Mouse (Mus musculus) CH12.LX (cell line): ENCODE results near the gene Mettl23. TPM values are rescaled to one million over a fixed set of nuclear protein-coding genes. Genes with fewer than 3 reads are reported as not detected.

ENCODE experiments used
- DNase-seq: peaks from one replicate; pipeline ENCODE4 v3.0.0-alpha.2; 2013; ENCODE audit errors: extremely low read depth
- H3K27ac ChIP-seq: 2 replicates; pipeline ENCODE4 v1.5.1; 2012; ENCODE audit warnings: low read depth, mild to moderate bottlenecking, control low read depth, moderate library complexity; ENCODE audit not compliant: insufficient read depth
- H3K27me3 ChIP-seq: replicated peaks from 2 replicates; pipeline ENCODE3; 2012; ENCODE audit warnings: inconsistent platforms
- H3K36me3 ChIP-seq, 2 experiments: replicated peaks in 1 of 2; 2 replicates each; pipeline versions ENCODE3 to v1.6.1; 2012; ENCODE audit warnings: inconsistent platforms in 1 of 2, low read length in 1 of 2, mild to moderate bottlenecking in 1 of 2, mixed read lengths in 1 of 2, moderate library complexity in 1 of 2; ENCODE audit not compliant: control insufficient read depth in 1 of 2, insufficient read depth in 1 of 2
- H3K4me1 ChIP-seq, 2 experiments: 2 replicates each; pipeline ENCODE4 v1.6.1; 2012; ENCODE audit warnings: inconsistent platforms in 1 of 2, moderate library complexity in 1 of 2; ENCODE audit not compliant: insufficient read depth in 2 of 2, control insufficient read depth in 1 of 2
- H3K4me2 ChIP-seq: 2 replicates; pipeline ENCODE4 v1.6.1; 2012; ENCODE audit warnings: low read depth, mild to moderate bottlenecking, control low read depth; ENCODE audit not compliant: poor library complexity, insufficient read depth, severe bottlenecking
- H3K4me3 ChIP-seq, 3 experiments: fragments of 150-350 bp in 1 of 3; sonication (generic) in 1 of 3; replicated peaks in 1 of 3; 2 replicates each; pipeline versions ENCODE3 to v1.5.1; 2011 to 2012; ENCODE audit warnings: low read depth in 2 of 3, low read length in 2 of 3, mild to moderate bottlenecking in 2 of 3, moderate library complexity in 2 of 3, control low read depth in 1 of 3, improper control_type of control experiment in 1 of 3, inconsistent platforms in 1 of 3, mixed read lengths in 1 of 3; ENCODE audit not compliant: poor library complexity in 1 of 3
- H3K79me2 ChIP-seq: replicated peaks from 2 replicates; pipeline ENCODE4 v1.6.1; 2012; ENCODE audit warnings: mild to moderate bottlenecking, moderate library complexity; ENCODE audit not compliant: control insufficient read depth, poor library complexity, insufficient read depth, severe bottlenecking; ENCODE audit errors: extremely low read depth
- H3K9ac ChIP-seq: 2 replicates; pipeline ENCODE4 v1.6.1; 2012; ENCODE audit warnings: low read depth, mild to moderate bottlenecking, control low read depth, moderate library complexity; ENCODE audit not compliant: insufficient read depth
- H3K9me3 ChIP-seq: replicated peaks from 2 replicates; pipeline ENCODE3; 2012; ENCODE audit warnings: low read length, inconsistent platforms, mixed read lengths
- BHLHE40 ChIP-seq: IDR thresholded peaks from 2 replicates; pipeline ENCODE4 v1.6.1; 2011; ENCODE audit warnings: mild to moderate bottlenecking, low read depth, low read length, improper control_type of control experiment
- CHD1 ChIP-seq: IDR thresholded peaks from 2 replicates; pipeline ENCODE4 v1.6.1; 2012; ENCODE audit warnings: low read depth, low read length, improper control_type of control experiment, inconsistent platforms
- CHD2 ChIP-seq: IDR thresholded peaks from 2 replicates; pipeline ENCODE4 v1.6.1; 2011; ENCODE audit warnings: low read length, improper control_type of control experiment
- CTCF ChIP-seq, 2 experiments: IDR thresholded peaks in 1 of 2; conservative IDR thresholded peaks in 1 of 2; 2 replicates each; pipeline ENCODE4 v1.5.1; 2011 to 2012; ENCODE audit warnings: low read depth in 2 of 2, low read length in 2 of 2, improper control_type of control experiment in 1 of 2, inconsistent platforms in 1 of 2, mild to moderate bottlenecking in 1 of 2, moderate library complexity in 1 of 2
- E2F4 ChIP-seq: IDR thresholded peaks from 2 replicates; pipeline ENCODE4 v1.6.1; 2011; ENCODE audit warnings: low read depth, low read length, improper control_type of control experiment; ENCODE audit not compliant: insufficient replicate concordance
- ELF1 ChIP-seq: IDR thresholded peaks from 2 replicates; pipeline ENCODE4 v1.6.1; 2014; ENCODE audit warnings: low read depth, mild to moderate bottlenecking, inconsistent platforms, low read length, improper control_type of control experiment
- EP300 ChIP-seq: IDR thresholded peaks from 2 replicates; pipeline ENCODE4 v1.6.1; 2011; ENCODE audit warnings: low read length, improper control_type of control experiment
- ETS1 ChIP-seq: conservative IDR thresholded peaks from 2 replicates; pipeline ENCODE4 v1.6.1; 2012; ENCODE audit warnings: low read depth, mild to moderate bottlenecking, inconsistent platforms, low read length, improper control_type of control experiment, moderate library complexity
- GABPA ChIP-seq: IDR thresholded peaks from 2 replicates; pipeline ENCODE4 v1.6.1; 2012; ENCODE audit warnings: low read depth, low read length, improper control_type of control experiment, inconsistent platforms; ENCODE audit not compliant: insufficient replicate concordance
- HCFC1 ChIP-seq: IDR thresholded peaks from 2 replicates; pipeline ENCODE4 v1.6.1; 2012; ENCODE audit warnings: low read depth, mild to moderate bottlenecking, inconsistent platforms, low read length, improper control_type of control experiment
- IRF4 ChIP-seq: IDR thresholded peaks from 2 replicates; pipeline ENCODE4 v1.6.1; 2014; ENCODE audit warnings: low read depth, mild to moderate bottlenecking, inconsistent platforms, low read length, improper control_type of control experiment
- JUN ChIP-seq: IDR thresholded peaks from 2 replicates; pipeline ENCODE4 v1.6.1; 2011; ENCODE audit warnings: low read depth, mild to moderate bottlenecking, low read length, improper control_type of control experiment, moderate library complexity; ENCODE audit not compliant: insufficient read depth
- JUND ChIP-seq: conservative IDR thresholded peaks from 2 replicates; pipeline ENCODE4 v1.6.1; 2011; ENCODE audit warnings: low read depth, low read length, improper control_type of control experiment
- KAT2A ChIP-seq: IDR thresholded peaks from 2 replicates; pipeline ENCODE4 v1.6.1; 2012; ENCODE audit warnings: low read length, improper control_type of control experiment, inconsistent platforms; ENCODE audit not compliant: insufficient replicate concordance
- MAFK ChIP-seq: IDR thresholded peaks from 2 replicates; pipeline ENCODE4 v1.6.1; 2011; ENCODE audit warnings: low read length, improper control_type of control experiment; ENCODE audit not compliant: insufficient replicate concordance
- MAX ChIP-seq: IDR thresholded peaks from 2 replicates; pipeline ENCODE4 v1.6.1; 2011; ENCODE audit warnings: low read length, improper control_type of control experiment
- MAZ ChIP-seq: IDR thresholded peaks from 2 replicates; pipeline ENCODE4 v1.6.1; 2012; ENCODE audit warnings: low read depth, mild to moderate bottlenecking, inconsistent platforms, low read length, improper control_type of control experiment, moderate library complexity
- MEF2A ChIP-seq: IDR thresholded peaks from 2 replicates; pipeline ENCODE4 v1.6.1; 2014; ENCODE audit warnings: low read depth, mild to moderate bottlenecking, inconsistent platforms, low read length, improper control_type of control experiment, borderline replicate concordance
- MXI1 ChIP-seq: IDR thresholded peaks from 2 replicates; pipeline ENCODE4 v1.6.1; 2011; ENCODE audit warnings: mild to moderate bottlenecking, low read depth, low read length, improper control_type of control experiment
- MYC ChIP-seq: IDR thresholded peaks from 2 replicates; pipeline ENCODE4 v1.6.1; 2011; ENCODE audit warnings: low read depth, mild to moderate bottlenecking, improper control_type of control experiment, low read length
- NELFE ChIP-seq: IDR thresholded peaks from 2 replicates; pipeline ENCODE4 v1.6.1; 2011; ENCODE audit warnings: low read depth, low read length, improper control_type of control experiment
- NRF1 ChIP-seq: IDR thresholded peaks from 2 replicates; pipeline ENCODE4 v1.6.1; 2014; ENCODE audit warnings: low read depth, mild to moderate bottlenecking, inconsistent platforms, low read length, improper control_type of control experiment, moderate library complexity
- PAX5 ChIP-seq: IDR thresholded peaks from 2 replicates; pipeline ENCODE4 v1.6.1; 2012; ENCODE audit warnings: low read length, inconsistent platforms, mixed read lengths
- POLR2A ChIP-seq: IDR thresholded peaks from 2 replicates; pipeline ENCODE4 v1.6.1; 2011; ENCODE audit warnings: low read depth, mild to moderate bottlenecking, improper control_type of control experiment, low read length
- POLR2AphosphoS2 ChIP-seq: IDR thresholded peaks from 2 replicates; pipeline ENCODE4 v1.6.1; 2011; ENCODE audit warnings: low read depth, low read length, improper control_type of control experiment
- RAD21 ChIP-seq: IDR thresholded peaks from 2 replicates; pipeline ENCODE4 v1.6.1; 2011; ENCODE audit warnings: low read depth, mild to moderate bottlenecking, low read length, improper control_type of control experiment, moderate library complexity
- RCOR1 ChIP-seq: conservative IDR thresholded peaks from 2 replicates; pipeline ENCODE4 v1.6.1; 2012; ENCODE audit warnings: low read depth, mild to moderate bottlenecking, inconsistent platforms, low read length, improper control_type of control experiment
- SIN3A ChIP-seq: IDR thresholded peaks from 2 replicates; pipeline ENCODE4 v1.6.1; 2012; ENCODE audit warnings: low read length, improper control_type of control experiment, inconsistent platforms
- SMC3 ChIP-seq: IDR thresholded peaks from 2 replicates; pipeline ENCODE4 v1.6.1; 2011; ENCODE audit warnings: low read depth, low read length, improper control_type of control experiment
- TBP ChIP-seq: conservative IDR thresholded peaks from 2 replicates; pipeline ENCODE4 v1.6.1; 2011; ENCODE audit warnings: low read depth, low read length, improper control_type of control experiment
- TCF12 ChIP-seq: IDR thresholded peaks from 2 replicates; pipeline ENCODE4 v1.6.1; 2014; ENCODE audit warnings: low read depth, mild to moderate bottlenecking, inconsistent platforms, low read length, improper control_type of control experiment
- UBTF ChIP-seq: IDR thresholded peaks from 2 replicates; pipeline ENCODE4 v1.6.1; 2012; ENCODE audit warnings: low read depth, mild to moderate bottlenecking, inconsistent platforms, low read length, improper control_type of control experiment, moderate library complexity
- USF1 ChIP-seq: IDR thresholded peaks from 2 replicates; pipeline ENCODE4 v1.6.1; 2014; ENCODE audit warnings: low read depth, mild to moderate bottlenecking, inconsistent platforms, low read length, improper control_type of control experiment
- USF2 ChIP-seq: conservative IDR thresholded peaks from 2 replicates; pipeline ENCODE4 v1.6.1; 2011; ENCODE audit warnings: low read depth, low read length, improper control_type of control experiment
- ZC3H11A ChIP-seq: IDR thresholded peaks from 2 replicates; pipeline ENCODE4 v1.6.1; 2012; ENCODE audit warnings: low read depth, mild to moderate bottlenecking, inconsistent platforms, low read length, improper control_type of control experiment
- ZKSCAN1 ChIP-seq: IDR thresholded peaks from 2 replicates; pipeline ENCODE4 v1.6.1; 2012; ENCODE audit warnings: low read depth, inconsistent platforms, low read length, improper control_type of control experiment, borderline replicate concordance
- ZMIZ1 ChIP-seq: IDR thresholded peaks from 2 replicates; pipeline ENCODE4 v1.6.1; 2012; ENCODE audit warnings: low read depth, mild to moderate bottlenecking, inconsistent platforms, low read length, improper control_type of control experiment
- ZNF384 ChIP-seq: IDR thresholded peaks from 2 replicates; pipeline ENCODE4 v1.6.1; 2012; ENCODE audit warnings: low read depth, low read length, improper control_type of control experiment, inconsistent platforms
- dilution Hi-C: fragments of 300-500 bp; cut with MboI; formaldehyde crosslinking; loops from 2 replicates; pipeline ENCODE4 v1.14.3; 2020; ENCODE audit warnings: low sequenced_read_pairs; ENCODE audit not compliant: extremely low pct_unique_long_range_greater_than_20kb, extremely low pct_ligation_motif_present
- in situ Hi-C: fragments of 300-500 bp; cut with MboI; formaldehyde crosslinking; loops from 3 replicates; pipeline ENCODE4 v1.14.3; 2019; ENCODE audit warnings: low sequenced_read_pairs, low pct_ligation_motif_present, low pct_unique_long_range_greater_than_20kb, mixed read lengths
- polyA plus RNA-seq: library from polyadenylated mRNA; unstranded; fragments of >175 nt; gene quantifications from 2 replicates; pipeline ENCODE4 v1.2.1, GENCODE M21; 2012; ENCODE audit warnings: low read depth; ENCODE audit not compliant: insufficient read length
- total RNA-seq, 2 experiments: library from RNA; depleted of rRNA; stranded (reverse); fragments of 300-350 nt in 1 of 2; fragments of >200 nt in 1 of 2; gene quantifications; 2 replicates each; pipeline ENCODE4 v1.2.3; 2012 to 2014

The Mettl23 gene
- total and polyA plus RNA-seq, 3 experiments, result 44.5 to 64.9 (median 63.7) TPM

- in situ Hi-C loops, result no loop called here
- Histone ChIP-seq H3K4me3 (no peak overlapping the region), H3K27me3 (no peaks in the 10 kb centered on the region), H3K27ac (no peak overlapping the region; the same call in 1 of the 2 replicates), H3K79me2 (no peaks in the 10 kb centered on the region), H3K4me2 (no peak overlapping the region), H3K4me1 (peaks cover 16 to 66% of the 10 kb centered on the region in 2 experiments), H3K36me3 (peaks cover 47 to 64% of the 10 kb centered on the region in 2 experiments), H3K9ac (no peak overlapping the region), H3K9me3 (no peaks in the 10 kb centered on the region)
- dilution Hi-C loops, result no loop called here
- peak; percentile 50 for DNase-seq
- TF ChIP-seq MAFK (no peak), TBP (no peak), MEF2A (peak; percentile 79), SMC3 (no peak), USF1 (no peak), JUN (peak; percentile 57), RCOR1 (no peak), ZC3H11A (no peak), MAX (no peak), NELFE (no peak), CHD1 (no peak), USF2 (no peak), SIN3A (no peak), CHD2 (peak; percentile 53; the same call in 1 of the 2 replicates), RAD21 (no peak), IRF4 (peak; percentile 50; the same call in 1 of the 2 replicates), POLR2A (no peak), JUND (0 out of 2 replicates have a peak, but pooled peaks have one; percentile 38), PAX5 (no peak), MAZ (0 out of 2 replicates have a peak, but pooled peaks have one; percentile 32), TCF12 (0 out of 2 replicates have a peak, but pooled peaks have one; percentile 29), ZNF384 (no peak), CTCF (conservative IDR thresholded peaks at IDR 0.05 in 1 of 2, IDR thresholded peaks at IDR 0.05 in 1 of 2; ENCODE audit: low read depth in 2 of 2, low read length in 2 of 2) (no peak), BHLHE40 (peak; percentile 25; the same call in 1 of the 2 replicates), MXI1 (no peak), ETS1 (no peak; the same call in 1 of the 2 replicates), POLR2AphosphoS2 (no peak), E2F4 (no peak), HCFC1 (no peak), ELF1 (no peak), UBTF (no peak), NRF1 (no peak), EP300 (peak; percentile 43), MYC (no peak), ZMIZ1 (no peak), ZKSCAN1 (no peak), GABPA (no peak), KAT2A (no peak)
These were observed 26.6 kb downstream of the Mettl23 start for GRCm38 (mm10) chr11:116869641-116870040.
